Mouse (Mus musculus) midbrain, postnatal 0 days (tissue): ENCODE data around the gene Maml3. TPM values are rescaled to one million over a fixed set of nuclear protein-coding genes. Genes with fewer than 3 reads are reported as not detected.

Experiments
- ATAC-seq: fragments of 200-750 bp; cut with Nextera tagmentation; 2 replicates; pipeline ENCODE4 v1.8.0; 2017; ENCODE audit warnings: moderate number of reproducible peaks, mild to moderate bottlenecking, moderate TSS enrichment, moderate library complexity; ENCODE audit not compliant: low FRiP score
- DNase-seq: peaks from one replicate; pipeline ENCODE4 v3.0.0-alpha.2; 2015; ENCODE audit warnings: low spot score
- H3K27ac ChIP-seq: fragments of 300-500 bp; sonication (generic); 2 replicates; pipeline ENCODE4 v1.5.1; 2014; ENCODE audit warnings: low read depth, mild to moderate bottlenecking, low read length, mixed read lengths
- H3K27me3 ChIP-seq: fragments of 300-500 bp; sonication (generic); 2 replicates; pipeline ENCODE4 v1.6.1; 2014; ENCODE audit warnings: low read length, control low read depth, mixed read lengths; ENCODE audit not compliant: insufficient read depth
- H3K36me3 ChIP-seq: fragments of 300-500 bp; sonication (generic); 2 replicates; pipeline ENCODE4 v1.6.1; 2014; ENCODE audit warnings: low read length, control low read depth, mixed read lengths; ENCODE audit not compliant: insufficient read depth
- H3K4me1 ChIP-seq: fragments of 300-500 bp; sonication (generic); 2 replicates; pipeline ENCODE4 v1.6.1; 2014; ENCODE audit warnings: mild to moderate bottlenecking, control low read depth, antibody characterized with exemption, low read length, mixed read lengths; ENCODE audit not compliant: insufficient read depth
- H3K4me2 ChIP-seq: fragments of 300-500 bp; sonication (generic); 2 replicates; pipeline ENCODE4 v1.6.1; 2014; ENCODE audit warnings: low read depth, mild to moderate bottlenecking, low read length, mixed read lengths; ENCODE audit not compliant: poor library complexity, severe bottlenecking
- H3K4me3 ChIP-seq: fragments of 300-500 bp; sonication (generic); 2 replicates; pipeline ENCODE4 v1.5.1; 2014; ENCODE audit warnings: low read depth, mild to moderate bottlenecking, low read length, moderate library complexity
- H3K9ac ChIP-seq: fragments of 300-500 bp; sonication (generic); replicated peaks from 2 replicates; pipeline ENCODE4 v1.6.1; 2014; ENCODE audit warnings: mild to moderate bottlenecking, low read length, moderate library complexity, mixed read lengths; ENCODE audit not compliant: poor library complexity, severe bottlenecking
- H3K9me3 ChIP-seq: fragments of 300-500 bp; sonication (generic); 2 replicates; pipeline ENCODE4 v1.6.1; 2016; ENCODE audit warnings: low read length, control low read depth
- CTCF ChIP-seq: IDR thresholded peaks from 2 replicates; pipeline ENCODE4 v1.5.1; 2016; ENCODE audit warnings: antibody characterized with exemption, mild to moderate bottlenecking
- WGBS: fragments of 180-500 bp; shearing (Covaris S2); extraction: QIAGEN DNeasy Blood & Tissue Kit; methylation state at CpG from one replicate; pipeline ENCODE4 v1.1.7; 2014; 5-methylcytosine and 5-hydroxymethylcytosine counted together
- polyA plus RNA-seq: library from polyadenylated mRNA; unstranded; fragments of >200 nt; fragmentation: Nextera tagmentation; extraction: Ambion mirVana; gene quantifications from 2 replicates; pipeline ENCODE4 v1.2.1, GENCODE M21; 2015
- total RNA-seq: library from RNA; depleted of rRNA; stranded (reverse); fragments of >200 nt; gene quantifications from 2 replicates; pipeline ENCODE4 v1.2.3, GENCODE M21; 2014

Gene Maml3
- total and polyA plus RNA-seq, 2 experiments from 2014 or later: 3.9 to 20.2 TPM

DNA sequence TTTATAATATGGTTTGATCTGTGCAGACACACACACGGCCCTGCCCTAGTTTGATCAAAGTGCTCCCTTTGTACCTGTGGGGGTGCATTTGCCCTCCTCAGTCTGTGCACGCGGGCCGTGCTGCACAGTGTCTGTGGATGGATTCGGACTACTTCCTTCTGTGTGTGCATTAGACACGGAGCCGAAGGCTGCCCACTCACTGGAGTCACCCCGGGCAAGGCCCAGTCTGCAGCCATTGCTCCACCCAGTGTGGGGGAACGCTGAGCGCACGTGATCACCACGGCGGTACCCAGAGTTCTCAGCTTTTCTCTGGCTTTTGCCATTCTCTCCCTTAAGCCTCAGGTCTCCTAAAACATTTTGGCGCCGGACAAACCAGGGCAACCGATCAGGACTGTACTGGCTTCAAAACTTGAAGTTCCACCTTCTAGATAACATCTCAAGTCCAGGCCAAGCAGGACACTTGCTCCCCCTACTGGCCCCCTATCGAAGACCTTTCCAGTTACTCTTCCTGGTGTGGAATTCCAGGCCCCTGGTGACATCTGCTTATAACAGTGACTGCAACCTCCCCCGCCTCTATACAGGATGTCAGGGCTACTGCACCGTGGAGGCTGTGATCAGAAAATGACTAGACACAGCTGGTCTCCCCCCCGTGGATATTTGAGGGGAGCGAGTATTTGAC is 431.3 kb downstream of the Maml3 start:
- ATAC-seq (no peak), DNase-seq (peak; percentile 6)
- no peaks in the 10 kb centered on the region for H3K4me1 ChIP-seq

GRCm38 (mm10) chr3:51672631-51673030 is 432.2 kb downstream of the Maml3 start:
- WGBS: 63% methylated on average over 4 of the region's 4 CpGs
- Histone ChIP-seq H3K27me3 (no peaks in the 10 kb centered on the region), H3K27ac (no peak overlapping the region), H3K9me3 (no peaks in the 10 kb centered on the region), H3K4me2 (no peak overlapping the region), H3K4me1 (no peaks in the 10 kb centered on the region), H3K9ac (no peak overlapping the region), H3K36me3 (no peaks in the 10 kb centered on the region), H3K4me3 (no peak overlapping the region)
- ATAC-seq: no peak
- TF ChIP-seq CTCF: no peak
- no peak for DNase-seq

More for the DNA sequence above, 431.3 kb downstream of the Maml3 start:
- no peaks in the 10 kb centered on the region for H3K9me3 ChIP-seq
- no peaks in the 10 kb centered on the region for H3K27me3 ChIP-seq
- 75% methylated on average over 21 of the region's 21 CpGs for WGBS
- no peak overlapping the region for H3K4me2 ChIP-seq
- H3K36me3 ChIP-seq: no peaks in the 10 kb centered on the region
- H3K27ac ChIP-seq: no peak overlapping the region
- H3K9ac ChIP-seq: no peak overlapping the region
- TF ChIP-seq CTCF: peak; percentile 51
- H3K4me3 ChIP-seq: no peak overlapping the region

DNA sequence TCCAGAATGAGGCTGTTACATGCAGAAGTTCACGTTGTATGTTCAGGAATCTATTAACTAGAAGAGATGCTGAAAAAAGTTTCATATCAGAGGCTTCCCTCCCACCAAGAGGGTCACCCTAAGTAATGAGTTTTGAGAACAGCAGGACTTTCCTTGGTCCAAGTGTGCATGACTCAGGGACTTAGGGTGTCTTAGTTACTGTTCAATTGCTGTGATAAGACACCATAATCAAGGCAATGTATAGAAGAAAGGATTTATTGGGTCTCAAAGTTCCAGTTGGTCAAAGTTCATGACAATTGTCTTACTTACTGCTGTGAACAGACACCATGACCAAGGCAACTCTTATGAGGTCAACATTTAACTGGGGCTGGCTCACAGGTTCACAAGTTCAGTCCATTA is 433.8 kb downstream of the Maml3 start:
- Histone ChIP-seq H3K27ac (no peak overlapping the region), H3K9me3 (no peaks in the 10 kb centered on the region), H3K9ac (no peak overlapping the region), H3K4me2 (no peak overlapping the region), H3K36me3 (no peaks in the 10 kb centered on the region), H3K4me1 (no peaks in the 10 kb centered on the region), H3K4me3 (no peak overlapping the region), H3K27me3 (no peaks in the 10 kb centered on the region)
- no peak for DNase-seq
- no peak for TF ChIP-seq CTCF
- ATAC-seq: no peak
- 77% methylated on average over 1 of the region's 1 CpGs for WGBS

GRCm38 (mm10) chr3:51670414-51671070 is 434.3 kb downstream of the Maml3 start:
- Histone ChIP-seq H3K9me3 (no peaks in the 10 kb centered on the region), H3K4me1 (no peaks in the 10 kb centered on the region), H3K4me2 (no peak overlapping the region), H3K27me3 (no peaks in the 10 kb centered on the region), H3K9ac (no peak overlapping the region), H3K36me3 (no peaks in the 10 kb centered on the region), H3K4me3 (no peak overlapping the region), H3K27ac (no peak overlapping the region)
- no peak for TF ChIP-seq CTCF
- no peak for ATAC-seq
- no peak for DNase-seq
- 79% methylated on average over 5 of the region's 5 CpGs for WGBS

GRCm38 (mm10) chr3:51668607-51669006 is 436.3 kb downstream of the Maml3 start:
- WGBS: 48% methylated on average over 2 of the region's 2 CpGs
- Histone ChIP-seq H3K9me3 (no peaks in the 10 kb centered on the region), H3K4me3 (no peak overlapping the region), H3K9ac (no peak overlapping the region), H3K4me2 (no peak overlapping the region), H3K27ac (no peak overlapping the region), H3K27me3 (no peaks in the 10 kb centered on the region), H3K4me1 (no peaks in the 10 kb centered on the region), H3K36me3 (no peaks in the 10 kb centered on the region)
- no peak for ATAC-seq
- TF ChIP-seq CTCF: no peak
- no peak for DNase-seq

DNA sequence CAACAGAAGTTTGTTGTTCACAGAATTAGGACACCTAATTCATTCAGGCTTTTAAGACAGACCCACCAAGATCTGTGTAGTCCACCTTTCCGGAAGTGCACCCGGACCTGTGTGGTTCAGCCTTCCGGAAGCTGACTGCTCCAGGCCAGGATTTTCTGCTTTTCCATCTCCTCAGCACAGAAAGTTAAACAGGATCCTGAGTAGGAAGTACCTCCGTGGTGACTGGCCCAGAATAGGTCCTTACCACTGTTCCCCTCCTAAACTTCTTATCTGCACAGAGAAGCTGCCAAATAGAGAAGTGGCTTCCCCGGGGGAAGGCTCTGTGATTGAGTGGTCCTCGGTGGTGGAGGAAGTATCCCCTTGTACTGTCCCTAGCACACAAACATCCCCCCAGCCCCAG is 442.3 kb downstream of the Maml3 start:
- H3K4me2 ChIP-seq: no peak overlapping the region
- no peak overlapping the region for H3K9ac ChIP-seq
- 72% methylated on average over 6 of the region's 6 CpGs for WGBS
- no peak for TF ChIP-seq CTCF
- H3K27ac ChIP-seq: no peak overlapping the region
- DNase-seq (no peak), ATAC-seq (no peak)
- no peaks in the 10 kb centered on the region for H3K36me3 ChIP-seq
- H3K27me3 ChIP-seq: no peaks in the 10 kb centered on the region
- no peak overlapping the region for H3K4me3 ChIP-seq
- no peaks in the 10 kb centered on the region for H3K4me1 ChIP-seq
- no peaks in the 10 kb centered on the region for H3K9me3 ChIP-seq
